Mouse (Mus musculus): Measurements from ENCODE around the gene Epb41. TPM values are rescaled to one million over a fixed set of nuclear protein-coding genes. Genes with fewer than 3 reads are reported as not detected.

Gene Epb41
- polyA plus RNA-seq, 1 experiment from 2014 or later, result 73.3 TPM

DNA sequence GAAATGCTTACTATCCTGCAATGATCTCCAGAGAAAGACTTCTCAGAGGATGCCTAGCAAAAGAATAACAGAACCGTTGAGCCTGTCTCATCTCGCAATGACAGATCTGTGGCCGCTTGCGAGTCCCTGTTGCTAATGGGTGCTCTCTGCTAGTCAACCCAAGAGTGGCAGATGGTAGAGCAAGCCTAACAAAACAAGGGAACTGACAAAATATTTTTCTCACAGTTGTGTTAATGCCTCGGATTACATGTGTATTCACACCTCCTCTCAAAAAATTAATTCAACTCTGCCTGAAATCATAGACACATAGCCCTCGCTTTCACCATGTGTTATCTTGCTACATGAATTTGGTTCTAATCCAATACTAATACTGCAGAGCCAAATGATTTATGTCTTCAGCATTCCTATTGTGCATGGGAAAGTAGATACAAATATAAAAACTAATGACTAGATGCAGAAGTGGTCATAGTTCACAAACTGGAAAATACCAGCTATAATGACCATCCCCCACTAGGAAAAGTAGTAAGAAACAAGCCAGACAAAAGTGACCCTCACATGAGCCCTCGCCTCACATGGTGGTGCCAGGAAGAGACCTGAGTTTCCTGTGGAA is 104.8 kb downstream of the Epb41 start:
- H3K9me3 ChIP-seq (ENCODE audit: control insufficient read depth, low read length), result no peaks in the 10 kb centered on the region
- H3K9ac ChIP-seq, result no peak overlapping the region
- H3K4me2 ChIP-seq (replicated peaks), result no peak overlapping the region
- no peak for DNase-seq (ENCODE audit: low spot score)
- H3K27ac ChIP-seq, result no peak overlapping the region
- peaks cover 71% of the 10 kb centered on the region for H3K36me3 ChIP-seq (replicated peaks; ENCODE audit: control insufficient read depth, insufficient read depth)
- H3K4me1 ChIP-seq (replicated peaks; ENCODE audit: control insufficient read depth, insufficient read depth, low read length), result no peaks in the 10 kb centered on the region
- H3K27me3 ChIP-seq (ENCODE audit: control insufficient read depth, insufficient read depth, low read length), result no peaks in the 10 kb centered on the region
- ATAC-seq (ENCODE audit: low FRiP score), result no peak
- no peak overlapping the region for H3K4me3 ChIP-seq (replicated peaks; ENCODE audit: low read length)
- WGBS, result 88% methylated on average over 7 of the region's 7 CpGs

DNA sequence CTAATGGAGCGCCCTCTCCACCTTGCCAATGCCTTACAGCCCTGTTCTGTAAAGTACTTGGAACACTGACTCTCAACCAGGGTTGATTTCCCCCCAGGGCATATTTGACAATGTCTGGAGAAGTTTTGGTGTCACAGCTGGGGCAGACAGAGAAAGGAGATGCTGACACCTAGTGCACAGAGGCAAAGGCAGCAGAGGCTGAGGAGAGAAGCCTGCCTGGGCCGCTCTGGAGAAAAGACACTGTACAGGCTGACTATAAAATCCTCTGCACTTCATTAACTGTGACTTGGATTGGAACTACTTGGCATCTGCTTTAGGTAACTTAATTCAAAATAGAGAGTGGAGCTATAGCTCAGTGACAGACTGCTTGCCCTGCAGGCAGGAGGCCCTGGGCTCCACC is 106.2 kb downstream of the Epb41 start:
- DNase-seq (ENCODE audit: low spot score) (no peak), ATAC-seq (ENCODE audit: low FRiP score) (no peak)
- WGBS, result 87% methylated on average over 2 of the region's 2 CpGs
- H3K9me3 ChIP-seq (ENCODE audit: control insufficient read depth, low read length), result no peaks in the 10 kb centered on the region
- H3K27me3 ChIP-seq (ENCODE audit: control insufficient read depth, insufficient read depth, low read length), result no peaks in the 10 kb centered on the region
- H3K27ac ChIP-seq, result no peak overlapping the region
- no peak overlapping the region for H3K4me3 ChIP-seq (replicated peaks; ENCODE audit: low read length)
- H3K4me1 ChIP-seq (replicated peaks; ENCODE audit: control insufficient read depth, insufficient read depth, low read length), result no peaks in the 10 kb centered on the region
- H3K36me3 ChIP-seq (replicated peaks; ENCODE audit: control insufficient read depth, insufficient read depth), result peaks cover 70% of the 10 kb centered on the region
- H3K9ac ChIP-seq, result no peak overlapping the region
- no peak overlapping the region for H3K4me2 ChIP-seq (replicated peaks)

- Histone ChIP-seq H3K27me3 (ENCODE audit: control insufficient read depth, insufficient read depth, low read length) (no peaks in the 10 kb centered on the region), H3K9me3 (ENCODE audit: control insufficient read depth, low read length) (no peaks in the 10 kb centered on the region), H3K4me2 (replicated peaks) (no peak overlapping the region), H3K27ac (no peak overlapping the region), H3K4me3 (replicated peaks; ENCODE audit: low read length) (no peak overlapping the region), H3K9ac (no peak overlapping the region), H3K36me3 (replicated peaks; ENCODE audit: control insufficient read depth, insufficient read depth) (peaks cover 41% of the 10 kb centered on the region), H3K4me1 (replicated peaks; ENCODE audit: control insufficient read depth, insufficient read depth, low read length) (no peaks in the 10 kb centered on the region)
- no peak for ATAC-seq (ENCODE audit: low FRiP score)
- DNase-seq (ENCODE audit: low spot score), result no peak
- 92% methylated on average over 3 of the region's 3 CpGs for WGBS
Measured at GRCm38 (mm10) chr4:131957161-131957560, 118.0 kb downstream of the Epb41 start.

GRCm38 (mm10) chr4:131950657-131951056 is 124.5 kb downstream of the Epb41 start:
- Histone ChIP-seq H3K9ac (no peak overlapping the region), H3K4me3 (replicated peaks; ENCODE audit: low read length) (no peak overlapping the region), H3K36me3 (replicated peaks; ENCODE audit: control insufficient read depth, insufficient read depth) (peaks cover 13% of the 10 kb centered on the region), H3K9me3 (ENCODE audit: control insufficient read depth, low read length) (no peaks in the 10 kb centered on the region), H3K27me3 (ENCODE audit: control insufficient read depth, insufficient read depth, low read length) (no peaks in the 10 kb centered on the region), H3K4me1 (replicated peaks; ENCODE audit: control insufficient read depth, insufficient read depth, low read length) (0 out of 2 replicates have a peak, but pooled peaks cover 4% of the 10 kb centered on the region), H3K27ac (no peak overlapping the region), H3K4me2 (replicated peaks) (no peak overlapping the region)
- ATAC-seq (ENCODE audit: low FRiP score), result no peak
- no peak for DNase-seq (ENCODE audit: low spot score)
- WGBS, result 30% methylated on average over 8 of the region's 8 CpGs

DNA sequence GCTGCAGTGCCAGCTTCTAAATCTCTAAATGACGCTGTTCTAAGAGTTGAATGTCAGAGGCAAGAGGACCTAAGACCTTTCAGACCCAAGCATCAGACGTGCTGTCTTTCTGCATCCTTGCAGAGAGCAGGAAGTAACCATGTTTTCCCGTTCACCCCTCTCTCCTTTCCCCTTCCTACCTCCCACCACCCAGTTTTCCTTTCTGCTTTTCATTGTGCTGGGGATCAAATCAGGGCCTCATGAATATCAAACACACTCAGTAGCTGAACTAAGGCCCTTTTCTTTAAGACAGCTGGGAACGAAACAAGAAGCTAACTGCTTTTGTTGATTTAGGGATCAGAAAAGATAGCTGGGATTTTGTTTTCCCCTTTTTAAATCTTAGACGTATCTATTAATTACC is 125.2 kb downstream of the Epb41 start:
- H3K9me3 ChIP-seq (ENCODE audit: control insufficient read depth, low read length), result no peaks in the 10 kb centered on the region
- no peaks in the 10 kb centered on the region for H3K27me3 ChIP-seq (ENCODE audit: control insufficient read depth, insufficient read depth, low read length)
- H3K4me3 ChIP-seq (replicated peaks; ENCODE audit: low read length), result no peak overlapping the region
- DNase-seq (ENCODE audit: low spot score) (no peak), ATAC-seq (ENCODE audit: low FRiP score) (no peak)
- peaks cover 5% of the 10 kb centered on the region for H3K36me3 ChIP-seq (replicated peaks; ENCODE audit: control insufficient read depth, insufficient read depth)
- 0 out of 2 replicates have a peak, but pooled peaks cover 4% of the 10 kb centered on the region for H3K4me1 ChIP-seq (replicated peaks; ENCODE audit: control insufficient read depth, insufficient read depth, low read length)
- H3K27ac ChIP-seq, result no peak overlapping the region
- H3K9ac ChIP-seq, result no peak overlapping the region
- no peak overlapping the region for H3K4me2 ChIP-seq (replicated peaks)
- WGBS, result 22% methylated on average over 5 of the region's 5 CpGs

DNA sequence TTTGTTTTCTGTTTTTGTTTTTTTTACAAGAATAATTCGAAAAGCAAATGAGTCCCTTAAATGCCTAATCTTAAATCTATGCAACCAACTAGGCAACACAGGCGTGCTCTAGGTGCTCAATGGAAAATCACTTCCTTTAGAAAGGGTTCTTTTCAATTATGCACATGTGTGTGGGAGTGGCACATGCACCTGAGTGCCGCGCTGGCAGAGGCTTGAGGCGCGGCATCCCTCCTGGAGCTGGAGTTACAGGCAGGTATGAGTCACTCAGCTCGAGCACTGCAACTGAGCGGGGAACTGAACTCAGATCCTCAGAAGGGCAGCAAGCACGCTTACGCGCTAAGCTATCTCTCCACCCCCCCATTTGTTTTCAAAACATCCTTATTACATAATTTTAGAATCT is 127.3 kb downstream of the Epb41 start:
- no peak overlapping the region for H3K4me2 ChIP-seq (replicated peaks)
- H3K9ac ChIP-seq, result no peak overlapping the region
- ATAC-seq (ENCODE audit: low FRiP score), result no peak

DNA sequence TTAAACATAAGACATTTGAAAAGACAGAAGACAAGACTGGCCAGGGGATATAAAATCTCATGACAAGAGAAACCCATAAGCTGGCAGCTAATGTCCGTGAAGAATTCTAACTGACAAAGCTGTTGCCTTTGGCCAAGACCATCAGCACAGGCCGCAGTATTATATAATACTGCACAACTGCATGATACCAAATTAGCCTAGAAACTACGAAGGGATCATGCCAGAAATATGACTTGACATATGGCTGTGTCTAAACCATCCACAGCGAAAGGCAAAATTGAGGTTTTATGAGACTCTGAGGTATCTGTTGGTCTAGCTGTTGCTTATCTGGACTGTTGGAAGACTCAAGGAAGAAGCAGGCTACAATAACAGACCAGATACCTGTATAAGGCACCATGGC is 134.3 kb downstream of the Epb41 start:
- no peak overlapping the region for H3K4me3 ChIP-seq (replicated peaks; ENCODE audit: low read length)
- no peaks in the 10 kb centered on the region for H3K27me3 ChIP-seq (ENCODE audit: control insufficient read depth, insufficient read depth, low read length)
- H3K27ac ChIP-seq, result no peak overlapping the region
- H3K9ac ChIP-seq, result no peak overlapping the region
- DNase-seq (ENCODE audit: low spot score) (no peak), ATAC-seq (ENCODE audit: low FRiP score) (no peak)
- H3K4me2 ChIP-seq (replicated peaks), result no peak overlapping the region
- H3K9me3 ChIP-seq (ENCODE audit: control insufficient read depth, low read length), result no peaks in the 10 kb centered on the region
- H3K4me1 ChIP-seq (replicated peaks; ENCODE audit: control insufficient read depth, insufficient read depth, low read length), result no peaks in the 10 kb centered on the region
- WGBS, result 97% methylated on average over 4 of the region's 4 CpGs
- H3K36me3 ChIP-seq (replicated peaks; ENCODE audit: control insufficient read depth, insufficient read depth), result peaks cover 20% of the 10 kb centered on the region

More for the DNA sequence above, 127.3 kb downstream of the Epb41 start:
- Histone ChIP-seq H3K9me3 (ENCODE audit: control insufficient read depth, low read length) (no peaks in the 10 kb centered on the region), H3K27ac (no peak overlapping the region), H3K36me3 (replicated peaks; ENCODE audit: control insufficient read depth, insufficient read depth) (peaks cover 13% of the 10 kb centered on the region), H3K4me1 (replicated peaks; ENCODE audit: control insufficient read depth, insufficient read depth, low read length) (0 out of 2 replicates have a peak, but pooled peaks cover 4% of the 10 kb centered on the region), H3K27me3 (ENCODE audit: control insufficient read depth, insufficient read depth, low read length) (no peaks in the 10 kb centered on the region), H3K4me3 (replicated peaks; ENCODE audit: low read length) (no peak overlapping the region)
- no peak for DNase-seq (ENCODE audit: low spot score)
- WGBS, result 93% methylated on average over 11 of the region's 11 CpGs

DNA sequence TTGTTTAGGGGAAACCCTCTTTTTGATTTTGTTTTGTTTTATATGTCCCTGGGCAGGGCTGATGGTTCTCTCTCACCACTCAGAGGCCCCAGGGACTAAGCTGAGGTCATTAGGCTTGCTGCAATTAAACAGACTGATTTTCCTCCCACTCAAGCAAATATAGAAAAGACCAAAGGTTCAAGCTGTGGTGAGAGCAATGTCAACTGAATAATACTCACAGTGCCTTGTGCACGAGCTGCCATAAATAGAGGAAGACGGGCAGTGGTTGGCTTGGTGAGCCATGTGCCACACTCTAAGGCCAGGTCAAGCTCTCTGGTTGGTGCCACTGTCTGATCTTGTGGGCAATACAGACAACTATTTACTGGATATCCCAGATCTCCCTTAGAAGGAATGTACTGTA is 135.7 kb downstream of the Epb41 start:
- 75% methylated on average over 2 of the region's 2 CpGs for WGBS

GRCm38 (mm10) chr4:131929146-131929545 is 146.0 kb downstream of the Epb41 start:
- ATAC-seq (ENCODE audit: low FRiP score) (no peak), DNase-seq (ENCODE audit: low spot score) (no peak)
- H3K27me3 ChIP-seq (ENCODE audit: control insufficient read depth, insufficient read depth, low read length), result peaks cover 16% of the 10 kb centered on the region
- H3K9me3 ChIP-seq (ENCODE audit: control insufficient read depth, low read length), result no peaks in the 10 kb centered on the region
- no peak overlapping the region for H3K9ac ChIP-seq
- no peak overlapping the region for H3K27ac ChIP-seq
- H3K36me3 ChIP-seq (replicated peaks; ENCODE audit: control insufficient read depth, insufficient read depth), result peaks cover 97% of the 10 kb centered on the region
- H3K4me3 ChIP-seq (replicated peaks; ENCODE audit: low read length), result no peak overlapping the region
- no peak overlapping the region for H3K4me2 ChIP-seq (replicated peaks)
- WGBS, result 88% methylated on average over 6 of the region's 6 CpGs
- no peaks in the 10 kb centered on the region for H3K4me1 ChIP-seq (replicated peaks; ENCODE audit: control insufficient read depth, insufficient read depth, low read length)

More for the DNA sequence above, 135.7 kb downstream of the Epb41 start:
- Histone ChIP-seq H3K9me3 (ENCODE audit: control insufficient read depth, low read length) (no peaks in the 10 kb centered on the region), H3K27me3 (ENCODE audit: control insufficient read depth, insufficient read depth, low read length) (no peaks in the 10 kb centered on the region), H3K36me3 (replicated peaks; ENCODE audit: control insufficient read depth, insufficient read depth) (peaks cover 30% of the 10 kb centered on the region), H3K27ac (no peak overlapping the region), H3K4me1 (replicated peaks; ENCODE audit: control insufficient read depth, insufficient read depth, low read length) (no peaks in the 10 kb centered on the region), H3K4me3 (replicated peaks; ENCODE audit: low read length) (no peak overlapping the region), H3K9ac (no peak overlapping the region), H3K4me2 (replicated peaks) (no peak overlapping the region)
- no peak for ATAC-seq (ENCODE audit: low FRiP score)
- DNase-seq (ENCODE audit: low spot score), result no peak
